Mouse (Mus musculus): ENCODE measurements around the gene Cox6a2. TPM values are rescaled to one million over a fixed set of nuclear protein-coding genes. Genes with fewer than 3 reads are reported as not detected.
"Not testable (repeated sequence)": the region's sequence is repeated elsewhere in the genome, so short reads cannot be mapped to it uniquely, and the experiment has no call there.

The Cox6a2 gene
- total RNA-seq, 2 experiments from 2014 or later = 2.8 TPM; not detected in 1

- ATAC-seq (replicated peaks; ENCODE audit: low FRiP score, low TSS enrichment, poor library complexity, severe bottlenecking) = peak; percentile 31
These were observed 30.8 kb upstream of the Cox6a2 start, which contains the start of gene Armc5 for GRCm38 (mm10) chr7:128236856-128237592. Gene Armc5, plus strand, starts transcription at chr7:128237342.

GRCm38 (mm10) chr7:128236426-128236825, 30.2 kb upstream of the Cox6a2 start:
- ATAC-seq (replicated peaks; ENCODE audit: low FRiP score, low TSS enrichment, poor library complexity, severe bottlenecking) = no peak

- ATAC-seq (replicated peaks; ENCODE audit: low FRiP score, low TSS enrichment, poor library complexity, severe bottlenecking) = no peak
These were observed 29.3 kb upstream of the Cox6a2 start for GRCm38 (mm10) chr7:128235481-128235880.

- ATAC-seq (replicated peaks; ENCODE audit: low FRiP score, low TSS enrichment, poor library complexity, severe bottlenecking) = no peak
These were observed 28.6 kb upstream of the Cox6a2 start for GRCm38 (mm10) chr7:128234796-128235195.

- ATAC-seq (replicated peaks; ENCODE audit: low FRiP score, low TSS enrichment, poor library complexity, severe bottlenecking) = peak; percentile 69; the same call in 1 of the 2 replicates
These were observed 25.6 kb upstream of the Cox6a2 start for GRCm38 (mm10) chr7:128231741-128232140.

- no peak for ATAC-seq (replicated peaks; ENCODE audit: low FRiP score, low TSS enrichment, poor library complexity, severe bottlenecking)
These were observed 14.7 kb upstream of the Cox6a2 start for GRCm38 (mm10) chr7:128220936-128221335.

- no peak for ATAC-seq (replicated peaks; ENCODE audit: low FRiP score, low TSS enrichment, poor library complexity, severe bottlenecking)
These were observed 13.8 kb upstream of the Cox6a2 start for GRCm38 (mm10) chr7:128219952-128220351.

GRCm38 (mm10) chr7:128209826-128210225, 3.6 kb upstream of the Cox6a2 start:
- no peak for ATAC-seq (replicated peaks; ENCODE audit: low FRiP score, low TSS enrichment, poor library complexity, severe bottlenecking)

- ATAC-seq (replicated peaks; ENCODE audit: low FRiP score, low TSS enrichment, poor library complexity, severe bottlenecking) = peak; percentile 52; the same call in 1 of the 2 replicates
These were observed 2.0 kb upstream of the Cox6a2 start for GRCm38 (mm10) chr7:128208187-128208586.

GRCm38 (mm10) chr7:128205695-128206094, 492 bp downstream of the Cox6a2 start:
- no peak for ATAC-seq (replicated peaks; ENCODE audit: low FRiP score, low TSS enrichment, poor library complexity, severe bottlenecking)

- ATAC-seq (replicated peaks; ENCODE audit: low FRiP score, low TSS enrichment, poor library complexity, severe bottlenecking) = no peak
These were observed 2.0 kb downstream of the Cox6a2 start for GRCm38 (mm10) chr7:128204179-128204578.

- no peak for ATAC-seq (replicated peaks; ENCODE audit: low FRiP score, low TSS enrichment, poor library complexity, severe bottlenecking)
These were observed 3.1 kb downstream of the Cox6a2 start for GRCm38 (mm10) chr7:128203071-128203470.

GRCm38 (mm10) chr7:128201607-128202006, 4.6 kb downstream of the Cox6a2 start:
- ATAC-seq (replicated peaks; ENCODE audit: low FRiP score, low TSS enrichment, poor library complexity, severe bottlenecking) = no peak

GRCm38 (mm10) chr7:128181691-128182090, 24.5 kb downstream of the Cox6a2 start:
- ATAC-seq (replicated peaks; ENCODE audit: low FRiP score, low TSS enrichment, poor library complexity, severe bottlenecking) = no peak

GRCm38 (mm10) chr7:128180546-128180945, 25.6 kb downstream of the Cox6a2 start:
- no peak for ATAC-seq (replicated peaks; ENCODE audit: low FRiP score, low TSS enrichment, poor library complexity, severe bottlenecking)

GRCm38 (mm10) chr7:128180126-128180525, 26.1 kb downstream of the Cox6a2 start:
- no peak for ATAC-seq (replicated peaks; ENCODE audit: low FRiP score, low TSS enrichment, poor library complexity, severe bottlenecking)

GRCm38 (mm10) chr7:128178385-128178784, 27.8 kb downstream of the Cox6a2 start:
- ATAC-seq (replicated peaks; ENCODE audit: low FRiP score, low TSS enrichment, poor library complexity, severe bottlenecking) = no peak

GRCm38 (mm10) chr7:128169996-128170395, 36.2 kb downstream of the Cox6a2 start:
- no peak for ATAC-seq (replicated peaks; ENCODE audit: low FRiP score, low TSS enrichment, poor library complexity, severe bottlenecking)

GRCm38 (mm10) chr7:128166391-128166790, 39.8 kb downstream of the Cox6a2 start:
- no peak for ATAC-seq (replicated peaks; ENCODE audit: low FRiP score, low TSS enrichment, poor library complexity, severe bottlenecking)

- ATAC-seq (replicated peaks; ENCODE audit: low FRiP score, low TSS enrichment, poor library complexity, severe bottlenecking) = no peak
These were observed 42.2 kb downstream of the Cox6a2 start for GRCm38 (mm10) chr7:128164001-128164400.

- not testable (repeated sequence) for ATAC-seq (replicated peaks; ENCODE audit: low FRiP score, low TSS enrichment, poor library complexity, severe bottlenecking)
These were observed 47.4 kb downstream of the Cox6a2 start for GRCm38 (mm10) chr7:128158688-128159354.
